Mouse (Mus musculus): ENCODE measurements around the gene Tmem30c.

Tmem30c gene

GRCm38 (mm10) chr16:57295216-57295934 is 2.7 kb upstream of the Tmem30c start:
- in situ Hi-C loops (cut with MboI, MseI) = no loop called here

- in situ Hi-C loops (cut with MboI, MseI) = no loop called here
These were observed 369 bp downstream of the Tmem30c start for GRCm38 (mm10) chr16:57292296-57292695.

GRCm38 (mm10) chr16:57291696-57292095 is 969 bp downstream of the Tmem30c start:
- in situ Hi-C loops (cut with MboI, MseI) = no loop called here

- in situ Hi-C loops (cut with MboI, MseI) = no loop called here
These were observed 11.2 kb downstream of the Tmem30c start for GRCm38 (mm10) chr16:57281417-57281816.

GRCm38 (mm10) chr16:57280221-57281217 is 12.1 kb downstream of the Tmem30c start:
- in situ Hi-C loops (cut with MboI, MseI) = no loop called here

GRCm38 (mm10) chr16:57278976-57279626 is 13.6 kb downstream of the Tmem30c start:
- in situ Hi-C loops (cut with MboI, MseI) = no loop called here

GRCm38 (mm10) chr16:57269751-57270150 is 22.9 kb downstream of the Tmem30c start:
- in situ Hi-C loops (cut with MboI, MseI) = no loop called here

- in situ Hi-C loops (cut with MboI, MseI) = no loop called here
These were observed 24.4 kb downstream of the Tmem30c start for GRCm38 (mm10) chr16:57268058-57268841.

- in situ Hi-C loops (cut with MboI, MseI) = no loop called here
These were observed 25.6 kb downstream of the Tmem30c start for GRCm38 (mm10) chr16:57267068-57267467.

GRCm38 (mm10) chr16:57260152-57260551 is 32.5 kb downstream of the Tmem30c start:
- in situ Hi-C loops (cut with MboI, MseI) = no loop called here

- in situ Hi-C loops (cut with MboI, MseI) = no loop called here
These were observed 33.1 kb downstream of the Tmem30c start for GRCm38 (mm10) chr16:57259356-57260083.

- in situ Hi-C loops (cut with MboI, MseI) = no loop called here
These were observed 40.9 kb downstream of the Tmem30c start for GRCm38 (mm10) chr16:57251589-57252421.

- in situ Hi-C loops (cut with MboI, MseI) = no loop called here
These were observed 41.7 kb downstream of the Tmem30c start for GRCm38 (mm10) chr16:57250991-57251390.

- in situ Hi-C loops (cut with MboI, MseI) = loop anchor here (25.0 kb wide), 2 partner anchors 365 to 1465 kb away; partner anchors contain the start of genes Cmss1 (in 1 of the 2) and Gpr15 (in 1 of the 2)
These were observed 45.2 kb downstream of the Tmem30c start for GRCm38 (mm10) chr16:57247464-57247863.

- in situ Hi-C loops (cut with MboI, MseI) = loop anchor here (25.0 kb wide), 2 partner anchors 366 to 1466 kb away; partner anchors contain the start of genes Cmss1 (in 1 of the 2) and Gpr15 (in 1 of the 2)
These were observed 46.1 kb downstream of the Tmem30c start for GRCm38 (mm10) chr16:57246596-57246995.

- in situ Hi-C loops (cut with MboI, MseI) = loop anchor here (5.0 to 25.0 kb wide), 3 partner anchors 253 to 1468 kb away; partner anchors contain the start of genes Cmss1 (in 1 of the 2) and Gpr15 (in 1 of the 2)
These were observed 48.8 kb downstream of the Tmem30c start for GRCm38 (mm10) chr16:57243858-57244248.

GRCm38 (mm10) chr16:57243205-57243857 is 49.3 kb downstream of the Tmem30c start:
- in situ Hi-C loops (cut with MboI, MseI) = loop anchor here (5.0 to 25.0 kb wide), 3 partner anchors 254 to 1469 kb away; partner anchors contain the start of genes Cmss1 (in 1 of the 2) and Gpr15 (in 1 of the 2)

- in situ Hi-C loops (cut with MboI, MseI) = loop anchor here (5.0 to 25.0 kb wide), 3 partner anchors 254 to 1469 kb away; partner anchors contain the start of genes Cmss1 (in 1 of the 2) and Gpr15 (in 1 of the 2)
These were observed 49.8 kb downstream of the Tmem30c start for GRCm38 (mm10) chr16:57242857-57243204.

All from T-helper 17 cell (primary cell).